Mouse (Mus musculus) sigmoid colon, adult 10 weeks (tissue): ENCODE data around the gene Gm30737. TPM values are rescaled to one million over a fixed set of nuclear protein-coding genes. Genes with fewer than 3 reads are reported as not detected.

Experiments used
- polyA plus RNA-seq: library from polyadenylated mRNA; stranded (reverse); fragments of 350-450 nt; fragmentation: Illumina TruSeq; extraction: RNeasy Lipid Tissue Mini Kit (QIAGEN cat#74804); gene quantifications from one replicate; pipeline ENCODE4 v1.2.3, GENCODE M21; 2014; ENCODE audit warnings: low read depth, low replicate concordance

Gene Gm30737
- polyA plus RNA-seq = not detected

GRCm38 (mm10) chrY:14400410-14400809 is at the start of gene Gm30737:
Gene Gm30737 (plus strand): TSS chrY:14400710.

